Mouse (Mus musculus): Measurements from ENCODE around the gene Sp3. TPM values are rescaled to one million over a fixed set of nuclear protein-coding genes. Genes with fewer than 3 reads are reported as not detected.

Gene Sp3
- polyA plus RNA-seq, 1 experiment, result not detected

DNA sequence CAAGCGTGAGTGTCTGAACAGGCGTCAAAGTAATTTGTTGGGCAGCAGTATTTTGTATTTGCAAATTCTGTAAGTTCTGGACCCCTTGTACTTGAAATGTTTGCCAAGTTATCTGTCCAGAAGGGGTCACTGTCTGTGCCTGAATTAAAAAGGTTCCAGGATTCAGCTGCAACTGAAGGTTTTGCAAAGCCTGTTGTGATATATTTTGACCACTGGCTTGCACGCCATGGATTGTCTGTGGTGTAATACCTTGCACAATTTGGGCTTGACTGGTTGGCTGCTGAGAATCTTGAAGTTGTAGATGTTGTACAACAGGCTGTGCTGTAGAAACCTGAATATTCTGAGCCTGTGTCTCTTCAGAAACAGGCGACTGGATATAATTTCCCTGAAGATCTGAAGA is 9.9 kb downstream of the Sp3 start:
- Histone ChIP-seq H3K4me1 (ENCODE audit: control insufficient read depth, insufficient read depth, low read length) (no peaks in the 10 kb centered on the region; the same call in 1 of the 2 replicates), H3K4me3 (ENCODE audit: insufficient read depth, low read depth, low read length) (no peak overlapping the region), H3K27ac (ENCODE audit: insufficient read depth, low read depth, low read length) (no peak overlapping the region)
- 84% methylated on average over 4 of the region's 4 CpGs for WGBS
- no peak for TF ChIP-seq CTCF (IDR thresholded peaks at IDR 0.05; ENCODE audit: insufficient read depth, low read depth, low read length)

DNA sequence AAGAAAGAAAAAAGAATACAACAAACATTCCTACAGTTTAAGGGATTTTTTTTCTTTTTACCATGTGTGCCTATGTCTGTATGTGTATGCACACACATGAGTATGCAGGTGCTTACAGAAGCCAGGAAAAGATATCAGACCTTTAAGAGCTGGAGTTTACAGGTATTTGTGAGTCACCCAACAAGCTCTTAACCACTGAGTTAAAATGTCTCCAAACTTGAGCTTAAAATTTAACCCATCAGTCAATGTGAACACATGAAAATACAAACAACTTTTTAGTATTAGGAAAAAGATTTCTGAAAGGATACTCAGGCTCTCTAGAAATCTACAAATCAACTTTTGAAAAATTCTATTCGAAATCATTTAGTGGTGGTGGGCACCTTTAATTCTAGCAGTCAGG is 11.7 kb downstream of the Sp3 start:
- H3K4me1 ChIP-seq (ENCODE audit: control insufficient read depth, insufficient read depth, low read length), result no peaks in the 10 kb centered on the region; the same call in 1 of the 2 replicates
- H3K4me3 ChIP-seq (ENCODE audit: insufficient read depth, low read depth, low read length), result no peak overlapping the region
- TF ChIP-seq CTCF (IDR thresholded peaks at IDR 0.05; ENCODE audit: insufficient read depth, low read depth, low read length) (no peak), POLR2A (IDR thresholded peaks at IDR 0.05; ENCODE audit: insufficient read depth, low read depth, low read length) (no peak)
- WGBS, result 98% methylated on average over 1 of the region's 1 CpGs
- H3K27ac ChIP-seq (ENCODE audit: insufficient read depth, low read depth, low read length), result no peak overlapping the region

DNA sequence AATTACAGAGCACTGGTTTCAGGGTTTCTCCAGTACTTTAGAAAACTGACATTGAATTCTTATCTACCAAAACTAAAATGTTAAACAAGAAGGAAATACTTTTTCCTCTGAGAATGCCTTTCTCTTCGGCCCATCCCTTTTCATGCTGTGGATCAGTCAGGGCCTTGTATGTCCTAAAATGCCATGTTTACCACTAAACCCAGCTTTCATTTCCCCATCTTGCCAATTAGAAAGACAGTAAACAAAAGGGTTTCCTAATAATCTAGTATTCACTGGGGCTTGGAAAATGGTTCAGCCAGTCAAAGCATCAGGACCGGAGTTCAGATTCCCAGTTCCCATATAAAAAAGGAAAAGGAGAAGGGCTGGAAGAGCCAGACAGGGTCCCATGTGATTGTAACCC is 14.8 kb downstream of the Sp3 start:
- no peaks in the 10 kb centered on the region; the same call in 1 of the 2 replicates for H3K4me1 ChIP-seq (ENCODE audit: control insufficient read depth, insufficient read depth, low read length)
- no peak overlapping the region for H3K4me3 ChIP-seq (ENCODE audit: insufficient read depth, low read depth, low read length)
- WGBS, result 59% methylated on average over 2 of the region's 2 CpGs
- no peak overlapping the region for H3K27ac ChIP-seq (ENCODE audit: insufficient read depth, low read depth, low read length)
- no peak for TF ChIP-seq CTCF (IDR thresholded peaks at IDR 0.05; ENCODE audit: insufficient read depth, low read depth, low read length)
- no peak for TF ChIP-seq POLR2A (IDR thresholded peaks at IDR 0.05; ENCODE audit: insufficient read depth, low read depth, low read length)

- no peak for TF ChIP-seq POLR2A (IDR thresholded peaks at IDR 0.05; ENCODE audit: insufficient read depth, low read depth, low read length)
- TF ChIP-seq CTCF (IDR thresholded peaks at IDR 0.05; ENCODE audit: insufficient read depth, low read depth, low read length), result no peak
- Histone ChIP-seq H3K4me3 (ENCODE audit: insufficient read depth, low read depth, low read length) (no peak overlapping the region), H3K27ac (ENCODE audit: insufficient read depth, low read depth, low read length) (no peak overlapping the region), H3K4me1 (ENCODE audit: control insufficient read depth, insufficient read depth, low read length) (0 out of 2 replicates have a peak, but pooled peaks cover 2% of the 10 kb centered on the region)
- 92% methylated on average over 3 of the region's 3 CpGs for WGBS
These were observed 23.8 kb downstream of the Sp3 start for GRCm38 (mm10) chr2:72956415-72956814.

DNA sequence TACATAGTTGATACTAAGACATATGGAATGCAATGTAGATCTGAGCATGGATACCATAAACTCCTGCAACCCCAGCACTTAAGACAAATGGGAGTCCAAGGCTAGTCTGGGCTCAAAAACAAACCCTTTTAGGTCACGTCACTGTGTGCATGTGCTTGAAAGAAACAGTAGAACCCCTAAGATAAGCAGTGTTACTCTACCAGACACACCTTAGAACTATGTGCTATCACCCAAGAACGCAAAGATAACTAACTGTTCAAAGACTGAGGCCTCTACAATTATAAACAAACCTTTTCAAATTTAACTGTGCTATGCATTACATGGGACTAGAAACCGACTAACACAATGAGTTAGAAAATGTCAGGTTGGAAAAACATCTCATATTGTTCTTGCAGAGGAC is 27.3 kb downstream of the Sp3 start:
- TF ChIP-seq POLR2A (IDR thresholded peaks at IDR 0.05; ENCODE audit: insufficient read depth, low read depth, low read length), result no peak
- TF ChIP-seq CTCF (IDR thresholded peaks at IDR 0.05; ENCODE audit: insufficient read depth, low read depth, low read length), result no peak
- WGBS, result 89% methylated on average over 3 of the region's 3 CpGs

GRCm38 (mm10) chr2:72935937-72936336 is 44.3 kb downstream of the Sp3 start:
- 21% methylated on average over 1 of the region's 1 CpGs for WGBS
- H3K4me3 ChIP-seq (ENCODE audit: insufficient read depth, low read depth, low read length), result no peak overlapping the region
- H3K4me1 ChIP-seq (ENCODE audit: control insufficient read depth, insufficient read depth, low read length), result no peaks in the 10 kb centered on the region
- TF ChIP-seq POLR2A (IDR thresholded peaks at IDR 0.05; ENCODE audit: insufficient read depth, low read depth, low read length), result no peak
- no peak for TF ChIP-seq CTCF (IDR thresholded peaks at IDR 0.05; ENCODE audit: insufficient read depth, low read depth, low read length)
- H3K27ac ChIP-seq (ENCODE audit: insufficient read depth, low read depth, low read length), result no peak overlapping the region

More for the DNA sequence above, 27.3 kb downstream of the Sp3 start:
- Histone ChIP-seq H3K4me1 (ENCODE audit: control insufficient read depth, insufficient read depth, low read length) (no peaks in the 10 kb centered on the region), H3K27ac (ENCODE audit: insufficient read depth, low read depth, low read length) (no peak overlapping the region), H3K4me3 (ENCODE audit: insufficient read depth, low read depth, low read length) (no peak overlapping the region)

DNA sequence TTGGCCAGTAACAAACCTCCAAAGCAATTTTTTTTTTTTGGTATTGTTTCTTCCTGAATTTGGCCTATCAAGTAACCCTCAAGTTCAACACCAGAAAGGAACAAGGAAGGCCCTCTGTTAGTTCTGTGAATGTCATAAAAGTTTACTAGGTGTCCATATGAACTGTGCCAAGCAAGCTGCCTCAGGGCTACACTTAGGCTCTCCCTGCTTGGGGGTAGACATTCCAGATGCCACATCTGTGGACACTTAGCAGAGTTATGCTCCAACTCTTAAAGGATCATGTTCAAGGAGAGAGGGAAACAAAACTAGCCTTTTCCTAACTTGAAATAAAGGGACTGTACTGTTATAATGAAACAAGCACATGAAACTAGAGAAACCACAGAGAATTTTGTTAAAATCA is 48.1 kb downstream of the Sp3 start:
- Histone ChIP-seq H3K4me1 (ENCODE audit: control insufficient read depth, insufficient read depth, low read length) (no peaks in the 10 kb centered on the region), H3K27ac (ENCODE audit: insufficient read depth, low read depth, low read length) (no peak overlapping the region), H3K4me3 (ENCODE audit: insufficient read depth, low read depth, low read length) (no peak overlapping the region)
- no peak for TF ChIP-seq POLR2A (IDR thresholded peaks at IDR 0.05; ENCODE audit: insufficient read depth, low read depth, low read length)
- no peak for TF ChIP-seq CTCF (IDR thresholded peaks at IDR 0.05; ENCODE audit: insufficient read depth, low read depth, low read length)

DNA sequence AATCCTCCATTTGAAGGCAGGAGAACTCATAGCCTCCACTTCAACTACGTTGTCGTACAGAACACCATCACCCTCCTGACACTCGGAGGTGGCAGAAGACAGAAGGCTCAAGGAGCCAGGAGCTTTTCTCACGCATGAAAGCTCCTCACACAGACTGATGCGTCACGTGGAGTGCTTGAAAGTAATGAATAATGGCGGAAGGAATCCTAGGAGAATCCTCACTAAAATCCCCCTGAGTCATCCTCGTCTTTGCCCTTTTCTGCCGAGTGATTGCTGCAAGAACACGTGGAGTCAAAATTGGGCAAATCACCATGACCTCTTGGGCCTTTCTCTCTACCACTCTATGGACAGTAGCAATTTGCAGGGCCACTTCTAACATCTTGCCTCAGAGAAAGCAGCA is 55.3 kb downstream of the Sp3 start:
- TF ChIP-seq POLR2A (IDR thresholded peaks at IDR 0.05; ENCODE audit: insufficient read depth, low read depth, low read length), result no peak
- TF ChIP-seq CTCF (IDR thresholded peaks at IDR 0.05; ENCODE audit: insufficient read depth, low read depth, low read length), result no peak
- H3K4me1 ChIP-seq (ENCODE audit: control insufficient read depth, insufficient read depth, low read length), result no peaks in the 10 kb centered on the region
- H3K4me3 ChIP-seq (ENCODE audit: insufficient read depth, low read depth, low read length), result no peak overlapping the region
- WGBS, result 80% methylated on average over 10 of the region's 10 CpGs
- no peak overlapping the region for H3K27ac ChIP-seq (ENCODE audit: insufficient read depth, low read depth, low read length)

DNA sequence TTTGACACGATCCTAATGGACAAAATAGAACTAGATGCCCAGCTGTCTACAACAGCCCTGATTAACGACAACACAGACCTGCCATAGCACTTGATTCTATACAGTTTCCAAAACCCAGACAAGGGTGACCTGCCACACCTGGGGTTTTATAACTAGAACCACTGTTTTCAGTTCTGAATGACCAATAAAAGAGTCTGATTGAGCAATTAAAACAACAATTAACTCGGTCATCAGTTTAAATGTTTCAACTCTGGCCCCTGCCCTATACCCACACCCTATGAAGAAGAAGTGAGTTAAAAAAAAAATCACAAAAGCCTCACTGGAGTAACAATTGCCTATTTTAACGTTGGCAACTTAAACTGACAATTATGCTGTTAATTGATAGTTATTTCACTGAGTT is 64.1 kb downstream of the Sp3 start:
- H3K4me3 ChIP-seq (ENCODE audit: insufficient read depth, low read depth, low read length), result no peak overlapping the region
- TF ChIP-seq POLR2A (IDR thresholded peaks at IDR 0.05; ENCODE audit: insufficient read depth, low read depth, low read length) (no peak), CTCF (IDR thresholded peaks at IDR 0.05; ENCODE audit: insufficient read depth, low read depth, low read length) (no peak)
- H3K27ac ChIP-seq (ENCODE audit: insufficient read depth, low read depth, low read length), result no peak overlapping the region
- WGBS, result 50% methylated on average over 4 of the region's 4 CpGs
- H3K4me1 ChIP-seq (ENCODE audit: control insufficient read depth, insufficient read depth, low read length), result no peaks in the 10 kb centered on the region

Data from olfactory bulb, adult 2 months (tissue).